Mouse (Mus musculus) erythroblast, embryonic 14.5 days (primary cell): ENCODE results near the gene Adap1.

Experiments
- GATA1 ChIP-seq: IDR thresholded peaks from 2 replicates; pipeline ENCODE4 v1.6.1; 2012; ENCODE audit warnings: low read length, inconsistent platforms, mixed read lengths
- TAL1 ChIP-seq: IDR thresholded peaks from 3 replicates; pipeline ENCODE4 v1.6.1; 2012; ENCODE audit warnings: low read length, inconsistent platforms, mixed read lengths

DNA sequence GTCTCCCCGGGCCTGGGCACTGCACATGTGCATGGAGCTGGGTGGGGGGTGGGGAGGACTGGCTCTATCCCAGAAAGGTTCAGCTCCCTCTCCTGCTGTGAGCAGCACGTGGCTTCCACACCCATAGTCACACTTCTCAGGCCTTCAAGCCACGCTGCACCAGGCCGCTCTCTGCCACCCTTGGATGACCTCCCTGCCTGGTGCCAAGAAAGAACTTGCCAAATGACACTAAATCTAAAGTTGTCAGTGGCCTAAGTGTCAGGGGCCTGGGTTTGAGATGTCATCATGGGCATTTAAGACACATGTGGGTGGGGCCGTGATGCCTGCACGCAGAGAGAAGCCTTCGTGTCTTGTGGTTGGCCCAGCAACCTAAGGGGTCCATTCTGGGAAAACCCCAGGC is 5.0 kb downstream of the Adap1 start:
- TF ChIP-seq GATA1 (no peak), TAL1 (no peak)
